Mouse (Mus musculus): ENCODE results near the gene Rnf144b. TPM values are rescaled to one million over a fixed set of nuclear protein-coding genes. Genes with fewer than 3 reads are reported as not detected.

The Rnf144b gene
- polyA plus RNA-seq, 1 experiment from 2014 or later = 1.3 TPM

- no peak overlapping the region for H3K27ac ChIP-seq (ENCODE audit: low read depth, low read length)
- H3K9me3 ChIP-seq (ENCODE audit: control insufficient read depth, low read length) = no peaks in the 10 kb centered on the region
- no peak overlapping the region for H3K4me2 ChIP-seq (ENCODE audit: low read depth, low read length)
- H3K4me3 ChIP-seq (ENCODE audit: low read depth, low read length) = no peak overlapping the region
- no peak for ATAC-seq (ENCODE audit: low read depth)
- no peak overlapping the region for H3K9ac ChIP-seq (replicated peaks; ENCODE audit: low read depth, low read length)
- H3K36me3 ChIP-seq (ENCODE audit: control insufficient read depth, insufficient read depth, low read length) = no peaks in the 10 kb centered on the region
- H3K27me3 ChIP-seq (ENCODE audit: control insufficient read depth, insufficient read depth, low read length) = no peaks in the 10 kb centered on the region
- H3K4me1 ChIP-seq (ENCODE audit: control insufficient read depth, insufficient read depth, low read length) = no peaks in the 10 kb centered on the region
- WGBS = 85% methylated on average over 7 of the region's 7 CpGs
These were observed 58.3 kb downstream of the Rnf144b start for GRCm38 (mm10) chr13:47180776-47181175.

GRCm38 (mm10) chr13:47182366-47182765 lies 59.9 kb downstream of the Rnf144b start:
- H3K4me1 ChIP-seq (ENCODE audit: control insufficient read depth, insufficient read depth, low read length) = no peaks in the 10 kb centered on the region
- H3K27ac ChIP-seq (ENCODE audit: low read depth, low read length) = no peak overlapping the region
- H3K4me3 ChIP-seq (ENCODE audit: low read depth, low read length) = no peak overlapping the region
- no peak overlapping the region for H3K9ac ChIP-seq (replicated peaks; ENCODE audit: low read depth, low read length)
- no peaks in the 10 kb centered on the region for H3K27me3 ChIP-seq (ENCODE audit: control insufficient read depth, insufficient read depth, low read length)
- H3K9me3 ChIP-seq (ENCODE audit: control insufficient read depth, low read length) = no peaks in the 10 kb centered on the region
- ATAC-seq (ENCODE audit: low read depth) = no peak
- 74% methylated on average over 5 of the region's 5 CpGs for WGBS
- H3K36me3 ChIP-seq (ENCODE audit: control insufficient read depth, insufficient read depth, low read length) = no peaks in the 10 kb centered on the region
- no peak overlapping the region for H3K4me2 ChIP-seq (ENCODE audit: low read depth, low read length)

- Histone ChIP-seq H3K9ac (replicated peaks; ENCODE audit: low read depth, low read length) (no peak overlapping the region), H3K9me3 (ENCODE audit: control insufficient read depth, low read length) (no peaks in the 10 kb centered on the region), H3K4me1 (ENCODE audit: control insufficient read depth, insufficient read depth, low read length) (no peaks in the 10 kb centered on the region), H3K36me3 (ENCODE audit: control insufficient read depth, insufficient read depth, low read length) (no peaks in the 10 kb centered on the region), H3K27me3 (ENCODE audit: control insufficient read depth, insufficient read depth, low read length) (no peaks in the 10 kb centered on the region), H3K4me2 (ENCODE audit: low read depth, low read length) (no peak overlapping the region), H3K27ac (ENCODE audit: low read depth, low read length) (no peak overlapping the region), H3K4me3 (ENCODE audit: low read depth, low read length) (no peak overlapping the region)
- 92% methylated on average over 9 of the region's 9 CpGs for WGBS
- no peak for ATAC-seq (ENCODE audit: low read depth)
These were observed 60.7 kb downstream of the Rnf144b start for GRCm38 (mm10) chr13:47183033-47183730.

- Histone ChIP-seq H3K27ac (ENCODE audit: low read depth, low read length) (no peak overlapping the region), H3K27me3 (ENCODE audit: control insufficient read depth, insufficient read depth, low read length) (no peaks in the 10 kb centered on the region), H3K4me3 (ENCODE audit: low read depth, low read length) (no peak overlapping the region), H3K4me1 (ENCODE audit: control insufficient read depth, insufficient read depth, low read length) (no peaks in the 10 kb centered on the region), H3K9ac (replicated peaks; ENCODE audit: low read depth, low read length) (no peak overlapping the region), H3K9me3 (ENCODE audit: control insufficient read depth, low read length) (no peaks in the 10 kb centered on the region), H3K4me2 (ENCODE audit: low read depth, low read length) (no peak overlapping the region), H3K36me3 (ENCODE audit: control insufficient read depth, insufficient read depth, low read length) (no peaks in the 10 kb centered on the region)
- ATAC-seq (ENCODE audit: low read depth) = no peak
- 85% methylated on average over 9 of the region's 9 CpGs for WGBS
These were observed 61.3 kb downstream of the Rnf144b start for GRCm38 (mm10) chr13:47183771-47184170.

- no peak overlapping the region for H3K4me2 ChIP-seq (ENCODE audit: low read depth, low read length)
- no peaks in the 10 kb centered on the region for H3K9me3 ChIP-seq (ENCODE audit: control insufficient read depth, low read length)
- WGBS = 79% methylated on average over 4 of the region's 4 CpGs
- H3K9ac ChIP-seq (replicated peaks; ENCODE audit: low read depth, low read length) = no peak overlapping the region
- no peak for ATAC-seq (ENCODE audit: low read depth)
- no peak overlapping the region for H3K4me3 ChIP-seq (ENCODE audit: low read depth, low read length)
- no peaks in the 10 kb centered on the region for H3K36me3 ChIP-seq (ENCODE audit: control insufficient read depth, insufficient read depth, low read length)
- no peak overlapping the region for H3K27ac ChIP-seq (ENCODE audit: low read depth, low read length)
- H3K4me1 ChIP-seq (ENCODE audit: control insufficient read depth, insufficient read depth, low read length) = no peaks in the 10 kb centered on the region
- H3K27me3 ChIP-seq (ENCODE audit: control insufficient read depth, insufficient read depth, low read length) = no peaks in the 10 kb centered on the region
These were observed 65.4 kb downstream of the Rnf144b start for GRCm38 (mm10) chr13:47187836-47188235.

- Histone ChIP-seq H3K27ac (ENCODE audit: low read depth, low read length) (no peak overlapping the region), H3K4me3 (ENCODE audit: low read depth, low read length) (no peak overlapping the region), H3K9me3 (ENCODE audit: control insufficient read depth, low read length) (no peaks in the 10 kb centered on the region), H3K4me2 (ENCODE audit: low read depth, low read length) (no peak overlapping the region), H3K4me1 (ENCODE audit: control insufficient read depth, insufficient read depth, low read length) (no peaks in the 10 kb centered on the region), H3K9ac (replicated peaks; ENCODE audit: low read depth, low read length) (no peak overlapping the region), H3K27me3 (ENCODE audit: control insufficient read depth, insufficient read depth, low read length) (no peaks in the 10 kb centered on the region), H3K36me3 (ENCODE audit: control insufficient read depth, insufficient read depth, low read length) (no peaks in the 10 kb centered on the region)
- WGBS = 93% methylated on average over 7 of the region's 7 CpGs
- ATAC-seq (ENCODE audit: low read depth) = no peak
These were observed 67.5 kb downstream of the Rnf144b start for GRCm38 (mm10) chr13:47189971-47190370.

GRCm38 (mm10) chr13:47192200-47192599 lies 69.7 kb downstream of the Rnf144b start:
- Histone ChIP-seq H3K27ac (ENCODE audit: low read depth, low read length) (no peak overlapping the region), H3K9me3 (ENCODE audit: control insufficient read depth, low read length) (no peaks in the 10 kb centered on the region), H3K4me3 (ENCODE audit: low read depth, low read length) (no peak overlapping the region), H3K36me3 (ENCODE audit: control insufficient read depth, insufficient read depth, low read length) (no peaks in the 10 kb centered on the region), H3K9ac (replicated peaks; ENCODE audit: low read depth, low read length) (no peak overlapping the region), H3K4me2 (ENCODE audit: low read depth, low read length) (no peak overlapping the region), H3K27me3 (ENCODE audit: control insufficient read depth, insufficient read depth, low read length) (no peaks in the 10 kb centered on the region), H3K4me1 (ENCODE audit: control insufficient read depth, insufficient read depth, low read length) (no peaks in the 10 kb centered on the region)
- WGBS = 94% methylated on average over 2 of the region's 2 CpGs
- no peak for ATAC-seq (ENCODE audit: low read depth)

GRCm38 (mm10) chr13:47192771-47193170 lies 70.3 kb downstream of the Rnf144b start:
- H3K9ac ChIP-seq (replicated peaks; ENCODE audit: low read depth, low read length) = no peak overlapping the region
- H3K27ac ChIP-seq (ENCODE audit: low read depth, low read length) = no peak overlapping the region
- H3K4me1 ChIP-seq (ENCODE audit: control insufficient read depth, insufficient read depth, low read length) = no peaks in the 10 kb centered on the region
- H3K9me3 ChIP-seq (ENCODE audit: control insufficient read depth, low read length) = no peaks in the 10 kb centered on the region
- H3K4me3 ChIP-seq (ENCODE audit: low read depth, low read length) = no peak overlapping the region
- no peaks in the 10 kb centered on the region for H3K36me3 ChIP-seq (ENCODE audit: control insufficient read depth, insufficient read depth, low read length)
- no peak for ATAC-seq (ENCODE audit: low read depth)
- no peaks in the 10 kb centered on the region for H3K27me3 ChIP-seq (ENCODE audit: control insufficient read depth, insufficient read depth, low read length)
- WGBS = 75% methylated on average over 5 of the region's 5 CpGs
- H3K4me2 ChIP-seq (ENCODE audit: low read depth, low read length) = no peak overlapping the region

- Histone ChIP-seq H3K4me3 (ENCODE audit: low read depth, low read length) (peak overlapping the region; percentile 42), H3K9me3 (ENCODE audit: control insufficient read depth, low read length) (no peaks in the 10 kb centered on the region), H3K27me3 (ENCODE audit: control insufficient read depth, insufficient read depth, low read length) (no peaks in the 10 kb centered on the region), H3K9ac (replicated peaks; ENCODE audit: low read depth, low read length) (peak overlapping the region; percentile 50), H3K4me1 (ENCODE audit: control insufficient read depth, insufficient read depth, low read length) (no peaks in the 10 kb centered on the region), H3K27ac (ENCODE audit: low read depth, low read length) (no peak overlapping the region), H3K4me2 (ENCODE audit: low read depth, low read length) (peak overlapping the region; percentile 76), H3K36me3 (ENCODE audit: control insufficient read depth, insufficient read depth, low read length) (no peaks in the 10 kb centered on the region)
- WGBS = 8% methylated on average over 32 of the region's 32 CpGs
- ATAC-seq (ENCODE audit: low read depth) = peak; percentile 75
These were observed 71.1 kb downstream of the Rnf144b start for GRCm38 (mm10) chr13:47193326-47194153.
